Mouse (Mus musculus): ENCODE measurements around the gene Vkorc1.

DNA sequence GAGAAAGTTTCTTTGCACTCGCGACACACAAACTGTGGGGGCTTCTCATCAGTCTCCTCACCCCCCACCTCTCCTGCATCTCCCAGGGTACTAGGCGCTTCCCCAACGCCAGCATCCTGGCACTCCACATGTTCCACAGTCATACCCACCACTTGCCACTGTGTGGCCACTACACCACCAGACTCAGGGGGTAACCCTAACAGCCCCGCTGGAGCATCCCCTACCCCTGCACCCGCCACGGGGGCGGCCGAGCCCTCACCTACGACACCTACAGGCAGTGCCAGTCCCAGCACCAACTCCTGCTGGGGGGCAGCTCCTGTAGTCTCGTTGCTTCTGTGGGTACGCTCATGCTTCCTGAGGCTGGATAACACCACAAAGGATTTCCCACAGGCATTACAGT lies 29.0 kb downstream of the Vkorc1 start:
- TF ChIP-seq CTCF (IDR thresholded peaks at IDR 0.05; ENCODE audit: low read depth) (no peak), EP300 (optimal IDR thresholded peaks at IDR 0.05) (no peak)

Data from stomach, postnatal 0 days (tissue).